Mouse (Mus musculus) neutrophil, adult 5-6 weeks (primary cell): ENCODE results near the gene Krtcap2. TPM values are rescaled to one million over a fixed set of nuclear protein-coding genes. Genes with fewer than 3 reads are reported as not detected.

Source experiments
- ATAC-seq: fragments of 151-379, 151-347 bp; 2 replicates; pipeline ENCODE4 v1.8.0; 2017; ENCODE audit warnings: mild to moderate bottlenecking, moderate TSS enrichment; ENCODE audit not compliant: insufficient number of reproducible peaks, poor library complexity, low FRiP score, severe bottlenecking; ENCODE audit errors: extremely low read depth
- total RNA-seq: library from RNA; stranded (forward); fragments of 200-1000 nt; gene quantifications from 2 replicates; pipeline ENCODE4 v1.2.3, GENCODE M21; 2017

The Krtcap2 gene
- total RNA-seq, 1 experiment from 2014 or later, result 53.9 TPM

DNA sequence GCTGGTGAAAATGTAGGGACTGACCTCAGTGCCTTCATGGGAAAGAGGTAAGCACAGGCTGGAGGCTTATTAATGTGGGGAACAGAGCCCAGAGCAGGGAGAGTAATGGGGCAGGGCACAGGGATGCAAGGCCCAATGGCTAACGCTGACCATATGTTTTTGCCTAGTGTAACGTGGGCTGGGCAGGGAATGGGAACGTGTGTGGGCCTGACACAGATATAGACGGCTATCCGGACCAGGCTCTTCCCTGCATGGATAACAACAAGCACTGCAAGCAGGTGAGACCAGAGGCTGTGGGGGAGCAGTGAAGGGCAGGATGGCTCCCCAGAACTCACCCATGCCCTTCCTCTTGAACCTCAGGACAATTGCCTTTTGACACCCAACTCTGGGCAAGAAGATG, 24.6 kb upstream of the Krtcap2 start:
- ATAC-seq, result no peak

DNA sequence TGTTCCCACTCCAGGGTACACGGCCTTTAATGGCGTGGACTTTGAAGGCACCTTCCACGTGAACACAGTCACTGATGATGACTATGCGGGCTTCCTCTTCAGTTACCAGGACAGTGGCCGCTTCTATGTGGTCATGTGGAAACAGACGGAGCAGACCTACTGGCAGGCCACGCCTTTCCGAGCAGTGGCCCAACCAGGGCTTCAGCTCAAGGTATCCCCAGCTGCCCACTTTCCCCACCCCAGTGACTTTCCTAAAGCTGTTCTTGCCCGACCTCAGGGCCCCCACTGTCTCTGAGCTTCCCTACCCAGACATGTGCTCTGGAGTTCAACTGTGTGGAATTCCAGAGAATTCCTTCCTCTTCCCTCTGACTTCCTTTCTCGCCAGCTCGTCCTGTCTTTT, 21.0 kb upstream of the Krtcap2 start:
- no peak for ATAC-seq

- ATAC-seq, result no peak
These were observed 20.4 kb upstream of the Krtcap2 start for GRCm38 (mm10) chr3:89225321-89225815.

DNA sequence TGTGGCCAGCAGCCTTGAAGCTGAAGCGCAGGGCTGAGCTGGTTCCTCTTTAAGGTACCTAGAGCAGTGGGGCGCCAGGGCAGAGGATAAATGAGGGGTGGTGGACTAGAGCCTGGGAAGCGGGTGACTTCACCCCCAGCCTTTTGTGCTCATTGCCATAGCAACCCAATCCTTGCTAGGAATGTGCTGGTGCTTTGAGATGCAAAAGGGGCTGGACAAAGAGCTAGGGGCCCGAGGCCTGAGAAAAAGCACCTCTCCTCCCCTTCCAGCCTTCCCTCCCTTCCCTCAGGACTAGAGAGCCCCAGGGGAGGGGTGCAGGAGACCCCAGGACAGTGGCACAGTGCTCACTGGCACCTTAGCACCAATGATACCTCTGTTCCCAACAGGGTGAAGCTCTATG, 19.8 kb upstream of the Krtcap2 start:
- ATAC-seq, result no peak

- ATAC-seq, result no peak
These were observed 19.4 kb upstream of the Krtcap2 start for GRCm38 (mm10) chr3:89226361-89226760.

GRCm38 (mm10) chr3:89226900-89227299, 18.9 kb upstream of the Krtcap2 start, which contains the start of gene Mtx1:
TSS of gene Mtx1 (minus strand) at chr3:89227088.
- ATAC-seq, result no peak

GRCm38 (mm10) chr3:89227307-89228179, 18.2 kb upstream of the Krtcap2 start:
- ATAC-seq, result 0 out of 2 replicates have a peak, but pooled peaks have one; percentile 7

- ATAC-seq, result peak; percentile 82
These were observed 17.6 kb upstream of the Krtcap2 start for GRCm38 (mm10) chr3:89228180-89228549.

DNA sequence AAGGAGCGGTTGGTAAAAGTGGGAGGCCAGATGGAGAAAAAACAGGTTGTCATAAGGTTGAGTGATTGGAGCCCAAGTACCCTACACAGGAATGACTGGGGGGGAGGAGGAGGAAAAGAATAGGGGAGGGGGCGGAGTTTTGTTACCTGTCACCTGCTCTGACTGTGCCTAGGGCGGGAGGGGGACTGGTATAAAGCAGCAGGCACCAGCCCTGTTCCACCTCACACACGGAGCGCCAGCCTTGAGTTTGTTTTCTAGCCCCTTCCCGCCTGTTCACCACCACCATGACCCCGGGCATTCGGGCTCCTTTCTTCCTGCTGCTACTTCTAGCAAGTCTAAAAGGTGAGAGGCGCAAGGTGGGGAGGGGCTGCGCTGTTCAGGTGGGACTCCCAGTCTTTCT, 16.9 kb upstream of the Krtcap2 start, which contains the start of gene Muc1:
Gene Muc1, plus strand, starts transcription at position 222 of the 400 bp plus-strand sequence.
- no peak for ATAC-seq

GRCm38 (mm10) chr3:89229276-89229675, 16.5 kb upstream of the Krtcap2 start:
- no peak for ATAC-seq

DNA sequence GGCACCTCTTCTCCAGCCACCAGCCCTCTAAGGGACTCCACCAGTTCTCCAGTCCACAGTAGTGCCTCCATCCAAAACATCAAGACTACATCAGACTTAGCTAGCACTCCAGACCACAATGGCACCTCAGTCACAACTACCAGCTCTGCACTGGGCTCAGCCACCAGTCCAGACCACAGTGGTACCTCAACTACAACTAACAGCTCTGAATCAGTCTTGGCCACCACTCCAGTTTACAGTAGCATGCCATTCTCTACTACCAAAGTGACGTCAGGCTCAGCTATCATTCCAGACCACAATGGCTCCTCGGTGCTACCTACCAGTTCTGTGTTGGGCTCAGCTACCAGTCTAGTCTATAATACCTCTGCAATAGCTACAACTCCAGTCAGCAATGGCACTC, 15.2 kb upstream of the Krtcap2 start:
- no peak for ATAC-seq

DNA sequence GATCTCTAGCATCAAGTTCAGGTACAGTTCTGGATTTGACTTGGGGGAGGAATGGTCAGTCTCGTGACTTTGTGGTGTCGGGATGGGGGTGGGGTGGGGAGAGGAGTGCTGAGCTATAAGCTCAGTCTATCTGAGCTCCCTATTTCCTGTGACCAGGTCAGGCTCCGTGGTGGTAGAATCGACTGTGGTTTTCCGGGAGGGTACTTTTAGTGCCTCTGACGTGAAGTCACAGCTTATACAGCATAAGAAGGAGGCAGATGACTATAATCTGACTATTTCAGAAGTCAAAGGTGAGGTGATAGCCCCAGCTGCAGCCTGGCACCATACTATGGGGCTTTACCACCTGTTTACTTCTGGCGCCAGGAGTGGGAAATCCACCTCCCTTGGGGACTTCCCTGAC, 14.4 kb upstream of the Krtcap2 start:
- no peak for ATAC-seq

- ATAC-seq, result no peak
These were observed 13.9 kb upstream of the Krtcap2 start for GRCm38 (mm10) chr3:89231772-89232275.

DNA sequence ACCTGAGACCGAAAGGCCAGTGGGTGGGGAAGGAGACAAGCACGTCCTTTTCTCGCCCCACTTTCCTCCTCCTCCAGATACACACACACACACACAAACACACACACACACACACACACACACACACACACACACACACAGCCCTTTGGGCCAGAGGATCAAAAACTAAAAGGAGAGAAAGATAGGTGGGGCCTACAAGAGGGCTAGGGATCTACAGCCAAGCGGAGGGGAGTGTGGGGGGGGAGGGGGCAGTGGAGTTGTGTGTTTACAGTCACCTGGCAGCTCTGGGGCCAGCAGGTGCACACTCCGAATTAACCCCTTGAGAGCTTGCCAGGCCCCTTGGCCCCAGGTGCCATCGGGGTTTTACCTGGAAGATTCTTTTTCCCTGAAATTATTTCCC, 13.2 kb upstream of the Krtcap2 start:
- ATAC-seq, result no peak

GRCm38 (mm10) chr3:89233562-89234110, 12.1 kb upstream of the Krtcap2 start:
- ATAC-seq, result peak; percentile 45

GRCm38 (mm10) chr3:89236516-89236915, 9.2 kb upstream of the Krtcap2 start:
- no peak for ATAC-seq

DNA sequence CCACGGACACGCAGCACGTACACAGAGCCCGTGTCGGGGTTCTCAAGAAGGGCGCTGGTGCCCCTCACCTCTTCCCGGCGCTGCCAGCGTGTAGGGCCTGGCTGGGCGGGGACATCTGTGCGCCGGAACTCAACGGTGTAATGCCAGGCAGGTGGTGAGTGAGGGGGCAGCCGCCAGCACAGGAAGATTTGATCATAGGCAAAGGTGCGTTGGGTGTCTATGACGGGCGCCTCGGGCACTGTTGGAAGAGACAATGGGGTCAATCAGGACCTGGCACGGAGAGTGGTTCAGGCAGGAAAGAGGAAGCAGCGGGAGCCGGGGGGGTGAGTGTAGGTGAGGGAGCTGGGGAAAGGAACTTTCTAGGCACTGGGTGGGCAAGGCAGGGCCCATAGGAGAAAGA, 8.1 kb upstream of the Krtcap2 start:
- no peak for ATAC-seq

DNA sequence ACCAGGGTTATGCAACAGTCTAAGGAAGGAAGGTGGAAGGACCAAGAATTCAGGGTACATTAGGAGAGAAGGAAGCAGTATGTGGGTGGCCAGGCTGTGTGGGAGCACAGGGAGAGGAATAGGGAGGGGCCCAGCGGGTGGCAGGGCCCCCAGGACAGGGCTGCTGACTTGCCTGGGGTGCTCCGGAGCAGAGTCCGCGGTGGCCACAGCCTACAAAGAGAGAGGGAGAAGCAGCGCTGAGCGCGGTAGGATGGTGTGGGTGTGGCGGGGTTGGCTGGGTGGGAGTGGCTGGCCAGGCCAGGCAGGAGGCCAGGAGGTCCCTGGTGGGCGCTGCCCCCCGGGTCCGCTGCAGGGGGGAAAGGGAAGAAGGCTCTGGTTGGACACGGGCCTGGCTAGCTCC, 7.3 kb upstream of the Krtcap2 start:
- ATAC-seq, result no peak

DNA sequence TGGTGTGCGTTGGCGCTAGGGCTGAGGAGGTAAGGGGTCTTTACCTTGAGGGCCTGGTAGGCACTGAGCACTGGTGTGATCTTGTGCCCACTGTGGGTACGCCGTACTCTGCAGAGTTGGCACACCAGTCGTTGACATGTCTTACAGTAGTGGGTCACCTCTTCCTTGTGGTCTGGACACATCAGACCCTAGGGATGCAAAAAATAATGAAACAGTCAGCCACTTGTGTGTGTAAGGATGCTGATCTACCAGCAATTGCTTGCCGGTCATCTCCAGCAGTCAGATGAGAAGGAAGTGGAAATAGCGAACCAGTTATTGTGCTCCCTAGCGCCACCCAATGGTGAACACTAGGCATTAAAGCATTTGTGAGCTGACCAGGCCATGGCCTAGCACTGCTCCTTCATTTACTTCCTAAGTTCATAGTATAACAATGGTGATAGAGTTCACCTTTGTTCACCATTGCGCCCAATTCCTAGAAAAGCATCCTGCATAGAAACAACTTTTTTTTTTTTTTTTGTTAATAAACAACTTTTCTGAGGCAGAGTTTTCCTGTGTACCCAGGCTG, 3.4 kb upstream of the Krtcap2 start:
- peak; percentile 37 for ATAC-seq

DNA sequence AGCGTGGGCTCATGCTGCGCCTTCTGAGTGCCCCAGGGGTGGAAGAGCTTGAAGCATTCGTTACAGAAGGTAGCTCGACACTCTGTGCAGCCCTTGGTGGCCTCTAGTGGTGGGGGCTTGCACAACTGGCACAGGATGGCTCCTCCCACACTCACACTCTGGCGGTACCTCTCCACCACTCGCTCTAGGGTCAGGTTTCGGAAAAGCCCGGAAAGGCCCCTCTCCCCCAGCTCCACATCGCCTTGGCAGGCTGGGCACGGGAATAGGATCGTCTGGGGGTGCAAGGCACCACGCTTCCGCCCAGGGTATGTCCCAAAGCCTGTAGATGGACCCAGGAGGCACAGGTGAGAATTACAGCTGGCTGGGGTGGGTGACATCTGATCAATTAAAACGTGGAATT, 2.2 kb upstream of the Krtcap2 start:
- peak; percentile 68 for ATAC-seq
